ENCODE assay signal across 8 mouse cellular contexts in the genomic region with DNA sequence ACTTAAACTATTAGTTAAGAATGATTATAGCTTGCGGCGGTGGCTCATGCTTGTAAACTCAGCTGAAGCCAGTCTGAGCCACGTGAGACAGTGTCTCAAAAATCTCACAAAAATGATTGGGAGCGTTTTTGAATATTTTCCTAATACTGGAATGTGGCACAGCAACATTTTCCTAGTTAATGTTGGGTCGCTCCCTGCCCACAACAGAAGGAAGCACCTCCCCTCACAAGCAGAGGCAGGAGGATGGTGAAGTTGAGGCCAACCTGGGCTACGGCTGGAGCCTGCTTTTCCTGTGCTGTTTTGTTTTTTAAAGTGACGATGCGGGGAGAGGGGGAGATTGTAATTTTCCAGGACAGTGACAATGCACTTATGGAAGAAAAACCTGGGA. TPM values are rescaled to one million over a fixed set of nuclear protein-coding genes. Genes with fewer than 3 reads are reported as not detected.
DNase-seq lines count a peak whose midpoint lies in the region; ATAC-seq and TF ChIP-seq lines count a peak whose summit lies in the region.

No protein-coding gene starts in this region.

- intact Hi-C loops in heart, adult 2 months (cut with DNase I) = no loop called here
- intact Hi-C loops in heart, postnatal 25 days (cut with DNase I) = no loop called here
- intact Hi-C loops in heart, postnatal 10 days (cut with DNase I) = no loop called here

- H3K4me3 ChIP-seq in heart, adult 2 months = peak overlapping the region; percentile 75
- peak overlapping the region; percentile 74 for H3K4me3 ChIP-seq in liver, embryonic 12.5 days
- H3K4me3 ChIP-seq in stomach, postnatal 0 days (ENCODE audit: low read depth, low read length) = peak overlapping the region; percentile 66

- H3K9ac ChIP-seq in heart, adult 2 months (ENCODE audit: low read depth, low read length) = peak overlapping the region; percentile 87
- H3K9ac ChIP-seq in liver, embryonic 12.5 days = peak overlapping the region; percentile 90
- H3K9ac ChIP-seq in stomach, postnatal 0 days (ENCODE audit: low read length) = peak overlapping the region; percentile 90

- H3K36me3 ChIP-seq in heart, adult 2 months (ENCODE audit: control insufficient read depth, insufficient read depth, low read length) = no peaks in the 10 kb centered on the region
- H3K36me3 ChIP-seq in liver, embryonic 12.5 days = peaks cover 57% of the 10 kb centered on the region
- peaks cover 17% of the 10 kb centered on the region for H3K36me3 ChIP-seq in stomach, postnatal 0 days (ENCODE audit: control insufficient read depth, insufficient read depth, low read length)

- no peak for DNase-seq in heart, adult 2 months
- no peak for DNase-seq in heart, postnatal 25 days (ENCODE audit: low spot score)
- DNase-seq in brain, adult 2 months (ENCODE audit: low read depth, low spot score) = peak; percentile 22
- peak; percentile 39 to 48 for DNase-seq in heart, postnatal 10 days
- peak; percentile 31 for DNase-seq in stomach, postnatal 0 days (ENCODE audit: low spot score)
- no peak for DNase-seq in spleen, postnatal 36 days (ENCODE audit: low spot score in 2 of 2)
- DNase-seq in natural killer cell, adult 2 months (ENCODE audit: low spot score in 2 of 2) = no peak

- peak overlapping the region; percentile 84 for H3K4me2 ChIP-seq in liver, embryonic 12.5 days
- peak overlapping the region; percentile 66 for H3K4me2 ChIP-seq in stomach, postnatal 0 days (replicated peaks; ENCODE audit: low read depth)

- peak overlapping the region; percentile 91 for H3K27ac ChIP-seq in heart, adult 2 months
- peak overlapping the region; percentile 94 for H3K27ac ChIP-seq in liver, embryonic 12.5 days
- H3K27ac ChIP-seq in stomach, postnatal 0 days (replicated peaks) = peak overlapping the region; percentile 98

- no peak for TF ChIP-seq EP300 in heart, adult 2 months (IDR thresholded peaks at IDR 0.05; ENCODE audit: insufficient read depth, low read depth, low read length)
- TF ChIP-seq EP300 in stomach, postnatal 0 days (optimal IDR thresholded peaks at IDR 0.05) = no peak

- no peak for TF ChIP-seq POLR2A in heart, adult 2 months (IDR thresholded peaks at IDR 0.05; ENCODE audit: insufficient read depth, low read depth, low read length)

- no peaks in the 10 kb centered on the region for H3K27me3 ChIP-seq in heart, adult 2 months (ENCODE audit: control insufficient read depth, insufficient read depth, low read length)
- H3K27me3 ChIP-seq in liver, embryonic 12.5 days (replicated peaks) = no peaks in the 10 kb centered on the region
- H3K27me3 ChIP-seq in stomach, postnatal 0 days (ENCODE audit: control insufficient read depth, insufficient read depth, low read length) = no peaks in the 10 kb centered on the region

- no peak for TF ChIP-seq CTCF in heart, adult 2 months (IDR thresholded peaks at IDR 0.05)
- no peak for TF ChIP-seq CTCF in stomach, postnatal 0 days (IDR thresholded peaks at IDR 0.05; ENCODE audit: low read depth)

- H3K4me1 ChIP-seq in heart, adult 2 months (ENCODE audit: control insufficient read depth, insufficient read depth, low read length) = no peaks in the 10 kb centered on the region
- peaks cover 40% of the 10 kb centered on the region for H3K4me1 ChIP-seq in liver, embryonic 12.5 days
- no peaks in the 10 kb centered on the region; the same call in 1 of the 2 replicates for H3K4me1 ChIP-seq in stomach, postnatal 0 days (replicated peaks; ENCODE audit: control insufficient read depth, insufficient read depth)

- WGBS in heart, adult 2 months = 1% methylated on average over 8 of the region's 8 CpGs
- WGBS in liver, embryonic 12.5 days (ENCODE audit: insufficient replicate concordance) = 3% methylated on average over 8 of the region's 8 CpGs
- under 1% methylated on average over 8 of the region's 8 CpGs for WGBS in stomach, postnatal 0 days

- peaks cover 3% of the 10 kb centered on the region; the same call in 1 of the 2 replicates for H3K79me2 ChIP-seq in heart, adult 2 months (replicated peaks; ENCODE audit: control insufficient read depth, insufficient read depth, low read length)

- H3K9me3 ChIP-seq in liver, embryonic 12.5 days (replicated peaks) = no peaks in the 10 kb centered on the region
- no peaks in the 10 kb centered on the region for H3K9me3 ChIP-seq in stomach, postnatal 0 days (ENCODE audit: control insufficient read depth, low read length)

- ATAC-seq in liver, embryonic 12.5 days = no peak
- ATAC-seq in stomach, postnatal 0 days (ENCODE audit: low FRiP score, low TSS enrichment) = no peak

RNA-seq across cellular contexts. Expression of gene Eci1, which starts 0.7 kb away (rescaled TPM):
- 100 to 1,000 TPM; 421 to 487 TPM for total RNA-seq in heart, adult 2 months (2021)
- 414 and 486 TPM in 2 replicates for polyA plus RNA-seq in heart, adult 2 months (2012; rRNA removed)
- total RNA-seq in heart, postnatal 25 days (2021) = 100 to 1,000 TPM; 409 to 483 TPM
- total RNA-seq in heart, postnatal 10 days (2021) = 100 to 1,000 TPM; 412 to 459 TPM
- 92.1 and 100 TPM in 2 replicates for polyA plus RNA-seq in liver, embryonic 12.5 days (2016; fragmentation: Nextera tagmentation; extraction: Ambion mirVana)
- polyA plus RNA-seq in stomach, postnatal 0 days (2015; fragmentation: Nextera tagmentation; extraction: Ambion mirVana) = 250 and 263 TPM in 2 replicates

RNA-seq across cellular contexts. Expression of gene Rnps1, which starts 12.8 kb away (rescaled TPM):
- 10 to 100 TPM; 60.0 to 62.7 TPM for total RNA-seq in heart, adult 2 months (2021)
- polyA plus RNA-seq in heart, adult 2 months (2012; rRNA removed) = 83.0 and 107 TPM in 2 replicates
- total RNA-seq in heart, postnatal 25 days (2021) = 10 to 100 TPM; 60.3 to 60.5 TPM
- total RNA-seq in heart, postnatal 10 days (2021) = 10 to 100 TPM; 94.7 to 97.3 TPM
- polyA plus RNA-seq in liver, embryonic 12.5 days (2016; fragmentation: Nextera tagmentation; extraction: Ambion mirVana) = 195 and 204 TPM in 2 replicates
- polyA plus RNA-seq in stomach, postnatal 0 days (2015; fragmentation: Nextera tagmentation; extraction: Ambion mirVana) = 106 and 113 TPM in 2 replicates

RNA-seq across cellular contexts. Expression of gene Dnase1l2, which starts 15.7 kb away (rescaled TPM):
- 1 to 10 TPM in 1 of 2 experiments, under 1 TPM in 1; 0.65 to 1.5 TPM for total RNA-seq in heart, adult 2 months (2021)
- 5.2 and 7.2 TPM in 2 replicates for polyA plus RNA-seq in heart, adult 2 months (2012; rRNA removed)
- total RNA-seq in heart, postnatal 25 days (2021) = 1 to 10 TPM in 1 of 2 experiments, under 1 TPM in 1; 0.78 to 1.2 TPM
- 1 to 10 TPM; 1.0 to 1.6 TPM for total RNA-seq in heart, postnatal 10 days (2021)
- 0.70 and 0.96 TPM in 2 replicates for polyA plus RNA-seq in liver, embryonic 12.5 days (2016; fragmentation: Nextera tagmentation; extraction: Ambion mirVana)
- 88.0 and 98.5 TPM in 2 replicates for polyA plus RNA-seq in stomach, postnatal 0 days (2015; fragmentation: Nextera tagmentation; extraction: Ambion mirVana)

RNA-seq across cellular contexts. Expression of gene E4f1, which starts 42.9 kb away (rescaled TPM):
- 10 to 100 TPM; 10.2 to 10.3 TPM for total RNA-seq in heart, adult 2 months (2021)
- polyA plus RNA-seq in heart, adult 2 months (2012; rRNA removed) = 43.6 and 43.7 TPM in 2 replicates
- total RNA-seq in heart, postnatal 25 days (2021) = 10 to 100 TPM; 11.1 to 11.4 TPM
- total RNA-seq in heart, postnatal 10 days (2021) = 10 to 100 TPM; 15.6 to 15.9 TPM
- polyA plus RNA-seq in liver, embryonic 12.5 days (2016; fragmentation: Nextera tagmentation; extraction: Ambion mirVana) = 19.2 and 20.7 TPM in 2 replicates
- 12.0 and 12.5 TPM in 2 replicates for polyA plus RNA-seq in stomach, postnatal 0 days (2015; fragmentation: Nextera tagmentation; extraction: Ambion mirVana)

RNA-seq across cellular contexts. Expression of gene Pgp, which starts 43.0 kb away (rescaled TPM):
- 10 to 100 TPM; 35.7 to 44.5 TPM for total RNA-seq in heart, adult 2 months (2021)
- 39.1 and 46.4 TPM in 2 replicates for polyA plus RNA-seq in heart, adult 2 months (2012; rRNA removed)
- 10 to 100 TPM; 42.3 to 43.3 TPM for total RNA-seq in heart, postnatal 25 days (2021)
- 10 to 100 TPM; 38.5 to 39.9 TPM for total RNA-seq in heart, postnatal 10 days (2021)
- polyA plus RNA-seq in liver, embryonic 12.5 days (2016; fragmentation: Nextera tagmentation; extraction: Ambion mirVana) = 99.5 and 101 TPM in 2 replicates
- 45.4 and 48.9 TPM in 2 replicates for polyA plus RNA-seq in stomach, postnatal 0 days (2015; fragmentation: Nextera tagmentation; extraction: Ambion mirVana)

Comparison
In these comparisons a context has a peak if more than half of its experiments do, and no peak if none do; other contexts are left out.
1. DNase-seq: peak in brain, adult 2 months (single experiment), heart, postnatal 10 days (2 of 2) and stomach, postnatal 0 days (single experiment); none in heart, adult 2 months (0 of 2), heart, postnatal 25 days (single experiment), spleen, postnatal 36 days (0 of 2) and natural killer cell, adult 2 months (0 of 2).
2. Peak in every context shown above with its lines, with median percentiles within 50 percentile points of each other: H3K27ac ChIP-seq, H3K4me3 ChIP-seq and H3K9ac ChIP-seq.